In genomic region chr4:44062062-44062461, GRCm38 (mm10) we compare ENCODE assay signal across 13 mouse cellular contexts. TPM values are rescaled to one million over a fixed set of nuclear protein-coding genes. Genes with fewer than 3 reads are reported as not detected.
DNase-seq lines count a peak whose midpoint lies in the region; TF ChIP-seq lines count a peak whose summit lies in the region.
"Had no signal": no experiment of that assay in that cellular context is flagged by ENCODE, and none has a peak within 500 bp of the region (broad histone marks: within the 10 kb centered on the region; RNA-seq: fewer than 3 reads in every experiment).

No protein-coding gene starts in this region.

- no peak for DNase-seq in left cerebral cortex, adult 2 months (ENCODE audit: extremely low spot score in 1 of 2, low spot score in 2 of 2)
- DNase-seq in left cerebral cortex, postnatal 10 days (ENCODE audit: extremely low spot score in 1 of 2, low spot score in 2 of 2) = no peak
- peak; percentile 26 for DNase-seq in thymus, postnatal 25 days
- no peak for DNase-seq in thymus, postnatal 10 days (ENCODE audit: low spot score in 2 of 2)
- peak; percentile 7 for DNase-seq in brain, embryonic 14.5 days (ENCODE audit: low read depth)
- DNase-seq in telencephalon, adult 2 months (ENCODE audit: low read depth, low spot score) = peak; percentile 36
- no peak for DNase-seq in layer of hippocampus, adult 8-10 months (ENCODE audit: low spot score in 2 of 2)
- DNase-seq in gastrocnemius, adult 18-20 months (ENCODE audit: low spot score) = no peak
- DNase-seq: kidney, postnatal 14 days; lung, postnatal 4 days had no signal

- peak overlapping the region; percentile 64; the same call in 1 of the 2 replicates for H3K27ac ChIP-seq in left cerebral cortex, adult 2 months
- H3K27ac ChIP-seq: forebrain, embryonic 10.5 days; hindbrain, embryonic 10.5 days had no signal

- intact Hi-C loops in left cerebral cortex, adult 2 months (cut with DNase I) = no loop called here
- intact Hi-C loops in left cerebral cortex, postnatal 10 days (cut with DNase I) = no loop called here

- no peak overlapping the region for H3K4me3 ChIP-seq in left cerebral cortex, adult 2 months
- H3K4me3 ChIP-seq: forebrain, embryonic 10.5 days; hindbrain, embryonic 10.5 days; myocyte had no signal

- TF ChIP-seq CTCF in left cerebral cortex, adult 2 months (IDR thresholded peaks at IDR 0.05) = no peak
- no peak for TF ChIP-seq CTCF in brain, embryonic 14.5 days (IDR thresholded peaks at IDR 0.05; ENCODE audit: borderline replicate concordance, extremely low read depth, insufficient read depth, insufficient read length)

- TF ChIP-seq POLR2A in brain, embryonic 14.5 days (IDR thresholded peaks at IDR 0.05; ENCODE audit: borderline replicate concordance, extremely low read depth, insufficient read depth, insufficient read length, poor library complexity, severe bottlenecking) = no peak

RNA-seq across cellular contexts. Expression of gene Gne, which starts 21.9 kb away (rescaled TPM):
- total RNA-seq in left cerebral cortex, adult 2 months (2021) = 10 to 100 TPM; 47.6 to 51.8 TPM
- total RNA-seq in left cerebral cortex, postnatal 10 days (2021) = 10 to 100 TPM; 43.4 to 50.7 TPM
- 13.2 and 20.7 TPM in 2 replicates for polyA plus RNA-seq in brain, embryonic 14.5 days (2012; rRNA removed)
- total RNA-seq in layer of hippocampus, adult 8-10 months (2022) = 10 to 100 TPM; 50.7 to 61.6 (median 55.9) TPM
- total RNA-seq in gastrocnemius, adult 18-20 months (2021) = 10 to 100 TPM in 1 of 2 experiments, 1 to 10 TPM in 1; 9.5 to 12.4 TPM

RNA-seq across cellular contexts. Expression of gene Clta, which starts 57.8 kb away (rescaled TPM):
- total RNA-seq in left cerebral cortex, adult 2 months (2021) = 100 to 1,000 TPM; 269 to 274 TPM
- total RNA-seq in left cerebral cortex, postnatal 10 days (2021) = 100 to 1,000 TPM; 333 to 335 TPM
- 400 and 438 TPM in 2 replicates for polyA plus RNA-seq in brain, embryonic 14.5 days (2012; rRNA removed)
- total RNA-seq in layer of hippocampus, adult 8-10 months (2022) = 100 to 1,000 TPM; 264 to 296 (median 284) TPM
- total RNA-seq in gastrocnemius, adult 18-20 months (2021) = 10 to 100 TPM; 48.4 to 58.3 TPM

Comparison
In these comparisons a context has a peak if more than half of its experiments do, and no peak if none do; other contexts are left out.
1. DNase-seq: peak in thymus, postnatal 25 days (single experiment), brain, embryonic 14.5 days (single experiment) and telencephalon, adult 2 months (single experiment); none in left cerebral cortex, adult 2 months (0 of 2), left cerebral cortex, postnatal 10 days (0 of 2), thymus, postnatal 10 days (0 of 2), layer of hippocampus, adult 8-10 months (0 of 2) and gastrocnemius, adult 18-20 months (single experiment).
2. RNA of gene Clta, which starts 57.8 kb away (total RNA-seq): 333 to 335 TPM in left cerebral cortex, postnatal 10 days, 264 to 296 TPM in layer of hippocampus, adult 8-10 months and 269 to 274 TPM in left cerebral cortex, adult 2 months; 48.4 to 58.3 TPM in gastrocnemius, adult 18-20 months; every median in the first group is over 4 times any median in the second.